Mouse (Mus musculus) macrophage (primary cell): ENCODE results near the gene Olfr854. TPM values are rescaled to one million over a fixed set of nuclear protein-coding genes. Genes with fewer than 3 reads are reported as not detected.

ENCODE experiments used
- H3K27ac ChIP-seq: fragments of 350-480 bp; formaldehyde crosslinking; 2 replicates; pipeline ENCODE4 v1.9.0; 2021
- H3K36me3 ChIP-seq: fragments of 350-480 bp; formaldehyde crosslinking; 2 replicates; pipeline ENCODE4 v1.9.0; 2021; ENCODE audit errors: inconsistent target
- H3K4me3 ChIP-seq: fragments of 350-480 bp; formaldehyde crosslinking; 2 replicates; pipeline ENCODE4 v1.9.0; 2021; ENCODE audit errors: inconsistent target
- H3K79me2 ChIP-seq: fragments of 350-480 bp; formaldehyde crosslinking; 2 replicates; pipeline ENCODE4 v1.9.0; 2021; ENCODE audit errors: inconsistent target
- WGBS: methylation state at CpG from one replicate; pipeline ENCODE4 v1.1.7; 2026; ENCODE audit warnings: inconsistent platforms; ENCODE audit not compliant: missing documents; 5-methylcytosine and 5-hydroxymethylcytosine counted together
- polyA plus RNA-seq: library from polyadenylated mRNA; stranded (reverse); fragments of 250-400 nt; gene quantifications from 3 replicates; pipeline ENCODE4 v1.2.4, GENCODE M21; 2018; ENCODE audit warnings: inconsistent platforms
- total RNA-seq, 78 experiments: library from RNA; depleted of rRNA; stranded (reverse); fragments of 250-400 nt; gene quantifications; 1 replicate in 9 of 78; 2 replicates in 24 of 78; 3 replicates in 43 of 78; 4 replicates in 2 of 78; pipeline ENCODE4 v1.2.4; 2018; ENCODE audit warnings: inconsistent platforms in 56 of 78

Gene Olfr854
- not detected for total RNA-seq (2018; cell fraction: chromatin; rRNA removed)
- not detected for total RNA-seq (2018; cell fraction: cytosol; rRNA removed)
- total RNA-seq (2018; cell fraction: nucleus; rRNA removed) = not detected
- not detected in 3 replicates for polyA plus RNA-seq

GRCm38 (mm10) chr9:19567282-19567681 lies at the start of gene Olfr854:
Gene Olfr854 (minus strand): TSS chr9:19567382.
- no peak within 1 kb of the TSS for H3K27ac ChIP-seq
- no peaks in the 10 kb centered on the region for H3K79me2 ChIP-seq
- H3K4me3 ChIP-seq = no peak within 1 kb of the TSS
- WGBS = 73% methylated on average over 1 of the region's 1 CpGs
- no peaks in the 10 kb centered on the region for H3K36me3 ChIP-seq

- H3K27ac ChIP-seq = no peak within 1 kb of the TSS
- no peaks in the 10 kb centered on the region for H3K36me3 ChIP-seq
- no peaks in the 10 kb centered on the region for H3K79me2 ChIP-seq
- H3K4me3 ChIP-seq = no peak within 1 kb of the TSS
Measured at GRCm38 (mm10) chr9:19582317-19582716, 15.1 kb upstream of the Olfr854 start, which contains the start of gene Olfr855. Gene Olfr855 (plus strand): TSS chr9:19582617.

DNA sequence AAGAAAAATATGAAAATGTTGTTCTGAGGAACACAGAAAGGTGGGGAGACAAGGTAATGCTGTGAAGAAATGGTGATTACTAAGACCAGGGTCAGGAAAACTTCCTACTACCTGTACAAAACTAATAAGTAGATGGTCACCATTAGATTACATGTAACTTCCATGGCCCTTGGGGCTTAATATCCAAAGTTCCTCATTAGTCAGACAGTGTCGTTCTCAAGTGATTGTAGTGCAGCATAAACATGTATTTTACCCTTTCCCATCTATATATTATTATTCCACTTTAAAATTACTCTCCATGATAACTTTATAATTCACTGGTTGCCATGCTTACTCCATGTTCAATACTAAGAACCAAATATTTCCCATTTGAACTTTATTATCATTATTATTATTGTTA lies 26.2 kb downstream of the Olfr854 start, which contains the start of gene Olfr853:
Gene Olfr853, minus strand, starts transcription at position 101 of the 400 bp plus-strand sequence.
- H3K36me3 ChIP-seq = no peaks in the 10 kb centered on the region
- H3K79me2 ChIP-seq = no peaks in the 10 kb centered on the region
- WGBS = 87% methylated on average over 1 of the region's 1 CpGs
- H3K4me3 ChIP-seq = no peak within 1 kb of the TSS
- H3K27ac ChIP-seq = no peak within 1 kb of the TSS

Other genes starting within 250 kb of the Olfr854 start
- gene Olfr845, start 230.9 kb downstream of the Olfr854 start, polyA plus RNA-seq = not detected in 3 replicates
- gene Olfr846, start 203.4 kb downstream of the Olfr854 start, polyA plus RNA-seq = not detected in 3 replicates
- not detected in 3 replicates for gene Olfr847, start 188.7 kb downstream of the Olfr854 start, polyA plus RNA-seq
- not detected in 3 replicates for gene Olfr849, start 127.1 kb downstream of the Olfr854 start, polyA plus RNA-seq
- gene Olfr850, start 89.1 kb downstream of the Olfr854 start, polyA plus RNA-seq = not detected in 3 replicates
- not detected in 3 replicates for gene Olfr851, start 74.1 kb downstream of the Olfr854 start, polyA plus RNA-seq
- not detected in 3 replicates for gene Olfr853, start 26.3 kb downstream of the Olfr854 start, polyA plus RNA-seq
- gene Olfr855, start 15.2 kb upstream of the Olfr854 start, polyA plus RNA-seq = not detected in 3 replicates
- 6.9 to 10.8 TPM (median 8.5 TPM) in 3 replicates for gene Zfp317, start 54.7 kb upstream of the Olfr854 start, polyA plus RNA-seq
- not detected in 3 replicates for gene Olfr857, start 142.1 kb upstream of the Olfr854 start, polyA plus RNA-seq
- gene Olfr58, start 212.9 kb upstream of the Olfr854 start, polyA plus RNA-seq = not detected in 3 replicates
- not detected in 3 replicates for gene Olfr859, start 237.5 kb upstream of the Olfr854 start, polyA plus RNA-seq